8 mouse cellular contexts compared by ENCODE assay signal in genomic region chr4:155759862-155760612, GRCm38 (mm10). TPM values are rescaled to one million over a fixed set of nuclear protein-coding genes. Genes with fewer than 3 reads are reported as not detected.
DNase-seq lines count a peak whose midpoint lies in the region; ATAC-seq and TF ChIP-seq lines count a peak whose summit lies in the region.

No protein-coding gene starts in this region.

- peaks cover 5% of the 10 kb centered on the region; the same call in 1 of the 2 replicates for H3K4me1 ChIP-seq in embryonic fibroblast, embryonic 13.5 days (ENCODE audit: control insufficient read depth, insufficient read depth, low read length)
- H3K4me1 ChIP-seq in kidney, adult 2 months (ENCODE audit: control insufficient read depth, insufficient read depth, low read length): peaks cover 9% of the 10 kb centered on the region

- no peaks in the 10 kb centered on the region for H3K27me3 ChIP-seq in kidney, adult 2 months (replicated peaks; ENCODE audit: control insufficient read depth, insufficient read depth, low read length)

- no peaks in the 10 kb centered on the region; the same call in 1 of the 2 replicates for H3K36me3 ChIP-seq in kidney, adult 2 months (ENCODE audit: control insufficient read depth, insufficient read depth, low read length)

- no peak overlapping the region for H3K27ac ChIP-seq in embryonic fibroblast, embryonic 13.5 days (ENCODE audit: insufficient read depth, low read length)
- peak overlapping the region; percentile 48 for H3K27ac ChIP-seq in kidney, adult 2 months (ENCODE audit: insufficient read depth, low read depth, low read length)

- 1% methylated on average over 10 of the region's 10 CpGs for WGBS in kidney, adult 2 months

- ATAC-seq in megakaryocyte progenitor cell, adult 5-6 weeks (replicated peaks; ENCODE audit: poor library complexity): peak; percentile 66

- TF ChIP-seq POLR2A in embryonic fibroblast, embryonic 13.5 days (IDR thresholded peaks at IDR 0.05; ENCODE audit: low read depth, low read length): 0 out of 2 replicates have a peak, but pooled peaks have one; percentile 13
- no peak for TF ChIP-seq POLR2A in kidney, adult 2 months (IDR thresholded peaks at IDR 0.05; ENCODE audit: low read depth, low read length)

- no peak for TF ChIP-seq CTCF in embryonic fibroblast, embryonic 13.5 days (IDR thresholded peaks at IDR 0.05; ENCODE audit: borderline replicate concordance, insufficient read depth, low read length)
- peak; percentile 26; the same call in 1 of the 2 replicates for TF ChIP-seq CTCF in kidney, adult 2 months (conservative IDR thresholded peaks at IDR 0.05; ENCODE audit: insufficient read depth, insufficient read length, low read depth, low read length)

- DNase-seq in embryo, embryonic 10 days (ENCODE audit: low spot score): peak; percentile 22
- no peak for DNase-seq in embryo, embryonic 9.5 days (ENCODE audit: extremely low spot score)
- peak; percentile 30 to 59 for DNase-seq in CD8-positive naive resting alpha-beta T cell, adult 2 months (ENCODE audit: low read depth in 2 of 2, low spot score in 2 of 2)
- peak; percentile 54 for DNase-seq in kidney, adult 2 months
- DNase-seq in thymus, postnatal 25 days: peak; percentile 45
- DNase-seq in adrenal gland, postnatal 10 days: no peak

- H3K4me3 ChIP-seq in embryonic fibroblast, embryonic 13.5 days (ENCODE audit: insufficient read depth, low read length): peak overlapping the region; percentile 96
- peak overlapping the region; percentile 62 for H3K4me3 ChIP-seq in kidney, adult 2 months (ENCODE audit: insufficient read depth, low read depth, low read length)

RNA-seq across cellular contexts. Expression of gene Atad3a, which starts 0.9 kb away (rescaled TPM):
- polyA plus RNA-seq in embryonic fibroblast, embryonic 13.5 days (2011; ENCODE audit: insufficient read length, low read depth, missing spikeins): 48.8 and 55.2 TPM in 2 replicates
- 130 and 145 TPM in 2 replicates for polyA plus RNA-seq in kidney, adult 2 months (2012; rRNA removed)
- total RNA-seq in megakaryocyte progenitor cell, adult 5-6 weeks (2015): 57.0 and 58.9 TPM in 2 replicates
- total RNA-seq in megakaryocyte progenitor cell, adult 5-6 weeks (2017): 69.8 and 90.6 TPM in 2 replicates
- 100 to 1,000 TPM; 118 to 141 TPM for total RNA-seq in adrenal gland, postnatal 10 days (2021)

RNA-seq across cellular contexts. Expression of gene Vwa1, which starts 14.5 kb away (rescaled TPM):
- 0.67 and 0.77 TPM in 2 replicates for polyA plus RNA-seq in embryonic fibroblast, embryonic 13.5 days (2011; ENCODE audit: insufficient read length, low read depth, missing spikeins)
- 21.8 and 27.2 TPM in 2 replicates for polyA plus RNA-seq in kidney, adult 2 months (2012; rRNA removed)
- 0.22 and 0.37 TPM in 2 replicates for total RNA-seq in megakaryocyte progenitor cell, adult 5-6 weeks (2015)
- 0.24 and 0.42 TPM in 2 replicates for total RNA-seq in megakaryocyte progenitor cell, adult 5-6 weeks (2017)
- 1 to 10 TPM; 6.6 to 7.9 TPM for total RNA-seq in adrenal gland, postnatal 10 days (2021)

RNA-seq across cellular contexts. Expression of gene Tmem240, which starts 25.4 kb away (rescaled TPM):
- polyA plus RNA-seq in embryonic fibroblast, embryonic 13.5 days (2011; ENCODE audit: insufficient read length, low read depth, missing spikeins): 1.0 and 1.2 TPM in 2 replicates
- polyA plus RNA-seq in kidney, adult 2 months (2012; rRNA removed): 0.67 TPM in 2 replicates
- total RNA-seq in megakaryocyte progenitor cell, adult 5-6 weeks (2015): 0.37 and 0.44 TPM in 2 replicates
- total RNA-seq in megakaryocyte progenitor cell, adult 5-6 weeks (2017): 0.04 and 0.57 TPM in 2 replicates
- total RNA-seq in adrenal gland, postnatal 10 days (2021): 1 to 10 TPM in 1 of 2 experiments, under 1 TPM in 1; 0.81 to 1.4 TPM

RNA-seq across cellular contexts. Expression of gene Tmem88b, which starts 25.6 kb away (rescaled TPM):
- 0.25 and 0.52 TPM in 2 replicates for polyA plus RNA-seq in embryonic fibroblast, embryonic 13.5 days (2011; ENCODE audit: insufficient read length, low read depth, missing spikeins)
- 1.8 and 2.4 TPM in 2 replicates for polyA plus RNA-seq in kidney, adult 2 months (2012; rRNA removed)
- not detected in 2 replicates for total RNA-seq in megakaryocyte progenitor cell, adult 5-6 weeks (2015)
- not detected in 2 replicates for total RNA-seq in megakaryocyte progenitor cell, adult 5-6 weeks (2017)
- 1 to 10 TPM in 1 of 2 experiments, under 1 TPM in 1; 0.54 to 1.4 TPM for total RNA-seq in adrenal gland, postnatal 10 days (2021)

RNA-seq across cellular contexts. Expression of gene Ankrd65, which starts 30.2 kb away (rescaled TPM):
- not detected in 2 replicates for polyA plus RNA-seq in embryonic fibroblast, embryonic 13.5 days (2011; ENCODE audit: insufficient read length, low read depth, missing spikeins)
- 2.8 and 3.2 TPM in 2 replicates for polyA plus RNA-seq in kidney, adult 2 months (2012; rRNA removed)
- total RNA-seq in megakaryocyte progenitor cell, adult 5-6 weeks (2015): not detected in 2 replicates
- total RNA-seq in megakaryocyte progenitor cell, adult 5-6 weeks (2017): not detected in 2 replicates
- total RNA-seq in adrenal gland, postnatal 10 days (2021): not detected

Comparison
In these comparisons a context has a peak if more than half of its experiments do, and no peak if none do; other contexts are left out.
1. DNase-seq: peak in embryo, embryonic 10 days (single experiment), CD8-positive naive resting alpha-beta T cell, adult 2 months (2 of 2), kidney, adult 2 months (single experiment) and thymus, postnatal 25 days (single experiment); none in embryo, embryonic 9.5 days (single experiment) and adrenal gland, postnatal 10 days (single experiment).
2. RNA of gene Vwa1, which starts 14.5 kb away (total RNA-seq): 6.6 to 7.9 TPM in adrenal gland, postnatal 10 days; 0.22 to 0.42 TPM in megakaryocyte progenitor cell, adult 5-6 weeks; every median in the first group is over 4 times any median in the second.